Mouse (Mus musculus) large intestine, adult 2 months (tissue): ENCODE measurements around the gene Olfr435. TPM values are rescaled to one million over a fixed set of nuclear protein-coding genes. Genes with fewer than 3 reads are reported as not detected.
"Not testable (repeated sequence)": the region's sequence is repeated elsewhere in the genome, so short reads cannot be mapped to it uniquely, and the experiment has no call there.

Source experiments
- DNase-seq: peaks from one replicate; pipeline ENCODE4 v3.0.0-alpha.2; 2012; ENCODE audit warnings: low read depth, low spot score
- WGBS: fragments of 180-500 bp; shearing (Covaris S2); methylation state at CpG from one replicate; pipeline ENCODE4 v1.1.7; 2018; 5-methylcytosine and 5-hydroxymethylcytosine counted together
- polyA plus RNA-seq: library from polyadenylated mRNA; depleted of rRNA; stranded (reverse); fragments of >200 nt; gene quantifications from 2 replicates; pipeline ENCODE4 v1.2.3, GENCODE M21; 2012; rRNA removed

The Olfr435 gene
- not detected in 2 replicates for polyA plus RNA-seq

DNA sequence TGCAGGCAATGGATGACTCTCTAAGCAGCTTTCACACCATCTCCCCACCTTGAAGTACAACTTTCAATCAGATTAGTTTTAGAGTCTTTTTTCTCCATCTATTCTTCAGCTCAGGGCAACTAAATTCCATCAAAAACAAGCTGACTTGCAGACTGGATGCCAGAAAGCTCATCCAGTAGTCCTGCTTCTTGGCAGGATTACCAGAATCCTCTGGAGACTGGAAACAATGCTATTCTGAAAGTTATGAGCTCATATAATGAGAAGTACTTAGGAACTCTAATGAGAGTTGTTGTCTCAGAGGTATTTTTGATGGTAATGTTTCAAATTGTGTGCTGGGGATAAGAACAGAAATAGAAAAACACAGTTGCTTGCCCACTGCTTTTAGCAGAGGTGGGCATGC is at the start of gene Olfr435:
Olfr435 (plus strand) TSS at position 366 of the 400 bp plus-strand sequence.
- no peak for DNase-seq

DNA sequence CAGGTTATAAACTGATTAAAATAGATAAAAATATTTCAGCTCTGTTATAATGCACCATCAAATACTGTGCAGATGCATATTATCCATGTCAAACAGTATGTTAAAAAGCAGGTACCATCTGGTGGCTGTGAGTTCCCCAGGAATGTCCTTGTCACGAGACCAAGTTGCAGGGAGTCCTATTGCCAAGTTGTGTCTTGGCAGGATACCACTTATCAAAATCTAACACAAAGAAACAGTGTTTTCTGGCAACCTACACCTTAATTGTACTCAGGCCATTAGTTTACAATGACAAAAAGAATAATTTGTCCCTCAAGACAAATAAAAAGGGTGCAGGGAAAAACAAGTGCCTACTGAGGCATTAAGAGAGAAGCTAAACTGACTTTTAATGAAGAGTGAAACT is 37.4 kb upstream of the Olfr435 start:
- DNase-seq = no peak
- WGBS = 52% methylated on average over 1 of the region's 1 CpGs

DNA sequence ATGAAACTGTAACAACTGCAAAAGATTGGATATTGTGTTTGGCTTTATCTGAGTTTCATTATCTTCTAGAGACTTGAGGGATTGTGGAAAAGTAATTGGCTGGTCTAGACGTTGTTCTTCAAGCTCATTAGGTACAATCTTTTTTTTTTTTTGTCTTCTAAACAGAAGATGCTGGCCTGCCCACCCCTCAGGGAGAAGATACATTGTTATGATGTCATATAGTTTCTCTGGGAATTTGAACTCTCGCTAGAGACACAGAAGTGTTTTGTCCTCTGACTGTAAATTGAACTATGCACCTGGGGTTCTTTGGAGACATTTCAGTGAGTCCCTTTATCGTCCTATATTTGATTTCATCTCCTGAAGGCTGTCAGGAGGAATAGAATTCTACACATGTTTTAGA is 34.0 kb upstream of the Olfr435 start, which contains the start of gene Olfr437:
Olfr437 (plus strand) TSS at position 301 of the 400 bp plus-strand sequence.
- no peak for DNase-seq
- WGBS = 65% methylated on average over 3 of the region's 3 CpGs

DNA sequence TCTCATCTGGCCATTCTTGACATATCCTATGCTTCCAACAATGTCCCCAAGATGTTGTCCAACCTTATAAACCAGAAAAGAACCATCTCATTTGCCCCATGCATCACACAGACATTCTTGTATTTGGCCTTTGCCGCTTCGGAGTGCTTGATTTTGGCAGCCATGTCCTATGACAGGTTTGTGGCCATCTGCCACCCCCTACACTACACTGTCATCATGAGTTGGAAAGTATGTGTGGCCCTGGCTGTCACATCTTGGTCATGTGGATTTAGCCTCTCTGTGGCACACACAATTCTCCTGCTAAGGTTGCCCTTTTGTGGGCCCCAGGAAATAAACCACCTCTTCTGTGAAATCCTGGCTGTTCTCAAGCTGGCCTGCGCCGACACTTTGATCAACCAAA is 29.7 kb upstream of the Olfr435 start:
- no peak for DNase-seq
- WGBS = 97% methylated on average over 4 of the region's 4 CpGs

DNA sequence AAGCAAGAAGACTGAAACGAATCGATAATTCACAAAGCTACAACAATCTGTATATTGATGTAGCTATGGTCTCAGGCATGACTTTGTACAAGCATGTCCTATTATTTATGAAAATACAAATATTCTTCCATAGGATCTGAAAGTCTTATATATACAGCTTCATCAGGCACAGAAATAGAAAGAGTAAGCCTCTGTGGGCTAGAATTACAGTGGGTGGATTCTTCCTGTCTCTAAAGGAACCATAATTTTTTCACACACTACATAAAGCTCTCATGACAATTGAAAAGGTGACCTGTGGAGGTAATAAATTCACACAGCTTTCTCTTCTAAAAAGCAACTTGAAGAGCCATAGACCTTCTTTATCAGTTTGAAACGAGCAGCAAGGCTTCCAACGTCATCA is 25.1 kb upstream of the Olfr435 start, which contains the start of gene Olfr13:
Olfr13 (plus strand) TSS at position 301 of the 400 bp plus-strand sequence.
- WGBS = 51% methylated on average over 4 of the region's 4 CpGs
- no peak for DNase-seq

DNA sequence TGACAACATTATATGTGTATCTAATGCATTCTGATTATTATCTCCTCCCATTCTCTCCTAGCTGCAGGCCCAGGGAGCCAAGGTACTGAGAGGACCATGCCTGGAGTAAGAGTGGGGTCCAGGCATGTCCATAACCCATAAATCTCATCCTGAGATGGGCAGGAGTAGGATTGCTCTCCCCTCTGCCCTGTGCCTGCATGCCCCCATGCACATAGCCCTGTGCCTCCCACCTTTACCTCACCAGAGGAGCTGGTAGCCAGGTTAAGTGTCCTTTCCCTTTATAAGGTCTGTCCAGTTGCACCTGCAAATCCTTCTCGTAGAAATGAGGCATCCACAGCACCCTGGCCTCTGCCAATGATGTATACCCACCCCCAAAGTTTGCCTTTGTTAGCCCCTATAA is 18.8 kb upstream of the Olfr435 start:
- DNase-seq = no peak
- 33% methylated on average over 1 of the region's 1 CpGs for WGBS

DNA sequence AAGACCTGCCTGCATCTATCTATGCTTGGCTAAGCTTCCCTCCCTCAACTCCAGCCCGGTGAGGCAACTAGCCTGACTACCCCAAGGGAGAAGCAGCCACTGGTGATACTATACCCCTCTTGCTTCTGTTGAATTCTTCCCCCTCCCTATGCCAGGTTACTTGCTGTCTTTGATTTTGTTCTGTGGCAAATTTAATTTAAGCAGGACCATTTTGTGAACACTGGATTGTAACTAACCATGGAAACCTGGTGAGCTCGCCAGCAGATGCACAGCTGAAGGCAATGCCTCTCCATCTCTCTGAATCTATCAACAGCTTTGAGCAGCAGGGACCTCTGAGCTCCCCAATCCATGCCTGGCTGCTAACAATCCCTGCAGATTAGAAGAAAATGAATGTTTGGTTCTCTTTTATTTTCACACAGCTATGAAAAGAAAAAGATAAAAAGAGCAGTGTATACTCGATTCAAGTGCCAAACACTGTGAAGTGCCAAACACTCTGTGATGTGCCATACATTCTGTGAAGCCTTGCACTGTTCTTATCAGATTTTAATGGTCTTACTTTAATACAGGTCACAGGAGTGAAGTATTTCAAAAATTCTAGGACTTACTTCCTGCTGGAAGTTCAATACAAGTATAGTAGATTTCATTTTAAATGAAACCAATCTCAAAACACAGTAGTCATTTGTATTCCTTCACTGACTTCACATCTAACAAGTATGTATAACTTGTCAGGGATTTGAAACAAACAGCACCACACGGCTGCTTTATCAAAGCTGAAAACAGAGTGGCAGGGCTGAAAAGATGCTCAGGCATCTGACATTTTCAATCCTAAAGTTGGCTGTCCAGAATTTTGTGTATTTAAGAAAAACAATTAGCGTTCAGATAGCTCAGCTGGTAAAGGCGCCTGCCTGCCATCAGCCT is 18.1 kb upstream of the Olfr435 start:
- no peak for DNase-seq
- 64% methylated on average over 6 of the region's 6 CpGs for WGBS

DNA sequence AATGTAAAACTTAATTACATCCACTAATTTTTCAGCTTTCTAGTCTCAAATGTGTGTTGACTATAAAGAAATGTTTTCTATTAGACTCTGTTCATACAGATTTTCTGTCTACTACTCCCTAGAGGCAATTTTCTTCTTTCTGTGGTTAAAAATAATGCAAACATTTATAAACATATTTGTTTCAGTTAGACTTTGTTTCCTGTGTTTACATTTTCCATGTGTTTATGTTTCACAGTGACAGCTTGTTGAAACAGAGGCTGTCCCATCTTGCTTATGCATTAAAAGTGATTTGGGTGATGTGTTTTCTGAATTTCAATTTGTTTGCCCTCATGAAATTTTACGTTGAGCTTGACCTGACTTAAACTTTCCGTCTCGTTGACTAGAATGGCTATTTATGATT is 6.0 kb upstream of the Olfr435 start:
- WGBS = 65% methylated on average over 3 of the region's 3 CpGs
- no peak for DNase-seq

DNA sequence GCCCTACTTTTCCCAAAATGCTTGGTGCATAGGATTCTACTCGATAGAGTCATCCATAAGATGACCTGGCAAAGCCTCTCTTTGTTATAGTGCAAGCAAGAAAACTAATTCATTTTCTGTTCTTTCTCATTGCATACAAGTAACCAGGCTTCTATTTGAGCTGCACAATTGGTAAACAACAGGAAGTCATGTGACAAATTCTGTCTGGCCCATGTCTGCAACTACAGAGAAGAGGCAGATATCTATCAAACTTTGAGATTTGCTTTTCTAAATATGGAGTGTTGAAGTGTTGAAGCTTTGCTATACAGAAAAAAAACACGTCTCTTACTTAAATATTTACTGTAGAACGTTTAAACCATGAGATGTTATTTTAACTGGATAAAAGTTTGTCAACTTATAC is 1.1 kb downstream of the Olfr435 start:
- no peak for DNase-seq
- WGBS = 50% methylated on average over 3 of the region's 3 CpGs

DNA sequence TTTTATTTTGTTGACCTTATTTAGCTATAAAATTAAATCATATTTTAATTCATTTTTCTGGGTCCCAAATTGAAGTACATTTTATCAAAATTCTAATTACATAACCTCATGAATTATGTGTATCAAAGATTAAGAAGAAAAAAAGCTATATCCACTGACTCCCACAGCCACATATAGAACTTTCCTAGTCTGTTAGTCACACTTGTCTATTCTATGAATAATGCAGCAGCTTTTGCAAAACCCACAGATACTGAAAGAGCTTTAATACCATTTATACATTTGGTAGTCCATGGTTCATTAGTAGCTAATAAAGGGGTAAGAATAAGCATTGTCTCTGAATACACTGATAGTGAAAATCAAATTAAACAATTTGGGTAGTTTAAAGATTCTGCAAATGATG is 5.8 kb downstream of the Olfr435 start:
- no peak for DNase-seq

DNA sequence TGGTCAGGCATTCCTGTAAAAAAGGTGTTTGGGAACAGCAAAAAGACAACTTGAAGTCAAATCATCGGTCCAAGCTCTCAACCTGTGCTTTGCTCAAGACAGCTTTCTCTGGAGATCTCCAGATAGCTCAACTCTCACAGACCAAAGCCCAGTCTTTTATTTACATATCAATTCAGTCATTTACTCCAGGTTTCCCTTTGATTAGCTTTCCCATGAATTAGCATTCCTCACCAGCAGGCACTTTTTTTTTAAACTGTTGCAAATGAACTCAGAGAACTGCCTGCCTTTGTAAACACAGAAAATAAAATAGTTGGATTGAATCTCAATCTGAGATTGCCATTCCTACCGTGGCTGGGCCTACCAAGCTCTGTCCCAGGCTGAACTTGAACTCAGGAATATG is 8.4 kb downstream of the Olfr435 start:
- no peak for DNase-seq
- 34% methylated on average over 2 of the region's 2 CpGs for WGBS

DNA sequence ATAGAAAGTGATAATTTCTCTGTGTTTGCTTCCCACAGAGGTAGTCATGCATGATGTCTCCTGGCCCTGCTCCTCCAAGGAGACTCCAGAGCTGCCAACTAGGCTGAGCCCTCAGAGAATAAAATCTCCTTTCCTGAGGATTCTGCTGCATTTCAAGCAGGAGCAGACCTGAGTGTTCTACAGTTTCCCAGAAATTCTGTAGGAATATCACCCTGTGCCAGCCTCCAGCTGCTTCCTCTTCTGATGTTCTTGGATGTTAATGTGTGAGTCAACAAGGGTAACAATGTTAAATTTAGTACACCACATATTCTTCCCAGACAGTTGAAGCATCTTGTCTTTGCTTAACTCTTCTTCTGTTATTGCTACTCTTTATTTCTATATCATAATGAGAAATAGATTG is 15.9 kb downstream of the Olfr435 start, which contains the start of gene Olfr434:
Olfr434 (plus strand) TSS at position 149 of the 400 bp plus-strand sequence.
- DNase-seq = not testable (repeated sequence)

DNA sequence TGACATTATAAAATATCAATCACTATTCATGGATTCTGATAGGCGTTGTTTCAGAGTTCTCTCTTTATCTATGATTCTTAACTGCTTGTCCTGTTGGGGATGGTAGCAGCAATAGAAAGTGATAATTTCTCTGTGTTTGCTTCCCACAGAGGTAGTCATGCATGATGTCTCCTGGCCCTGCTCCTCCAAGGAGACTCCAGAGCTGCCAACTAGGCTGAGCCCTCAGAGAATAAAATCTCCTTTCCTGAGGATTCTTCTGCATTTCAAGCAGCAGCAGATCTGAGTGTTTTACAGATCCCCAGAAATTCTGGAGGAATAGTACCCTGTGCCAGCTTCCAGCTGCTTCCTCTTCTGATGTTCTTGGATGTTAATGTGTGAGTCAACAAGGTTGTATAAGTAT is 34.3 kb downstream of the Olfr435 start, which contains the start of gene Olfr47:
Olfr47 (plus strand) TSS at position 275 of the 400 bp plus-strand sequence.
- 78% methylated on average over 1 of the region's 1 CpGs for WGBS
- not testable (repeated sequence) for DNase-seq

DNA sequence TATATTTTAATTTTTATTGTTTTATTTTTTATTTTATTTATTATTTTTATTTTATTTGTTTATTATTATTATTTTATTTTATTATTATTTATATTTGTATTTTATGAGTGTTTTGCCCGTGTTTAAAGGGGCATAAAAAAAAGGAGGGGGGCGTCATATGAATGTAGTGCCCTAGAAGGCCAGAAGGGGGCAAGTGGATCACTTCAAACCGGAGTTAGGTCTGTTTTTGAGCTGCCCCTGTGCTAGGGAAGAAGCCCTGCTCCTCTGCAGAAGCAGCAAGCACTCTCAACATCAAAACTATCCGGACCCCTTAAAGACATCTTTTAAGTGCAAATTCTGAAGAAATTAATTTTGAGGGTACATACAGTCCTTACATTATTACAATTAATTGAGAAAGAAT is 45.1 kb downstream of the Olfr435 start:
- no peak for DNase-seq
- 9% methylated on average over 4 of the region's 4 CpGs for WGBS

DNA sequence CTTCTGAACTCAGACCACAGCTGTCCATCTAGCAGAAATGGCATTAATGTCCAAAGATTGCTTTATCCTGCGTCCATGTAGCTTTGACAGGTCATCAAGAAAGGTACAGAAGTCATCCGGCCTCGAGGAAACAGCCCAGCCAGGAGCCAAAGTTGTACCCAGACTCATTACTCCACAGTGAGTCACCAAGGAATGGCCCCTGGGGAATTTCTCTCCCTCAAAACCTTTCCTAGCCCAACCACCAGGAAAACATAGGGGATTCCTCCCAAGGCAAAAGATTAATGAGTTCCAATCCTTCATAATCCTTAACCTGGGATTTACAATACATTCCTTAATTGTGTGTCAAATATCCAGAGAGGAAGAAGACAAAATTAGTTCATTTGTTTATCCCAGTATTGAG is 50.5 kb downstream of the Olfr435 start:
- no peak for DNase-seq
- 44% methylated on average over 3 of the region's 3 CpGs for WGBS

DNA sequence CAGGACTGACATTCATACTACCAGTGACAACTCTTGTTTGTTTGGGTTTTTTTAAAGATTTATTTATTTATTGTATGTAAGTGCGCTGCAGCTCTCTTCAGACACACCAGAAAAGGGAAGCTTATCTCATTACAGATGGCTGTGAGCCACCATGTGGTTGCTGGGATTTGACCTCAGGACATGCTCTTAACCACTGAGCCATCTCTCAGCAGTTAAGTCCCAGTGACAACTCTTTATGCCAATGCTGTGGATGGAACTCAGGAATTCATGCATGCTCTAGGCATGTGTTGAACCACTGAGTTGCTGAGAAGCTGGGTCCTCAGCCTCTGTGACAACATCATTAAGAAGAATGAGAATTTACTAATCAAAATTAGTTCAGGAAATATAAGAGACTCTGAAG is 56.0 kb downstream of the Olfr435 start:
- 60% methylated on average over 1 of the region's 1 CpGs for WGBS
- no peak for DNase-seq

Other genes with a start within 250 kb of the Olfr435 start
- not detected in 2 replicates for gene Olfr444, start 248.1 kb upstream of the Olfr435 start, polyA plus RNA-seq
- gene Olfr441, start 90.8 kb upstream of the Olfr435 start, polyA plus RNA-seq = not detected in 2 replicates
- not detected in 2 replicates for gene Olfr237-ps1, start 50.6 kb upstream of the Olfr435 start, polyA plus RNA-seq
- not detected in 2 replicates for gene Olfr437, start 33.9 kb upstream of the Olfr435 start, polyA plus RNA-seq
- not detected in 2 replicates for gene Olfr13, start 25.0 kb upstream of the Olfr435 start, polyA plus RNA-seq
- not detected in 2 replicates for gene Olfr434, start 15.9 kb downstream of the Olfr435 start, polyA plus RNA-seq
- gene Olfr47, start 34.4 kb downstream of the Olfr435 start, polyA plus RNA-seq = not detected in 2 replicates
- gene Arhgef5, start 68.4 kb downstream of the Olfr435 start, polyA plus RNA-seq = 43.0 and 64.8 TPM in 2 replicates
- gene Nobox, start 112.4 kb downstream of the Olfr435 start, polyA plus RNA-seq = not detected in 2 replicates